ENCODE assay signal across 8 mouse cellular contexts in the genomic region with DNA sequence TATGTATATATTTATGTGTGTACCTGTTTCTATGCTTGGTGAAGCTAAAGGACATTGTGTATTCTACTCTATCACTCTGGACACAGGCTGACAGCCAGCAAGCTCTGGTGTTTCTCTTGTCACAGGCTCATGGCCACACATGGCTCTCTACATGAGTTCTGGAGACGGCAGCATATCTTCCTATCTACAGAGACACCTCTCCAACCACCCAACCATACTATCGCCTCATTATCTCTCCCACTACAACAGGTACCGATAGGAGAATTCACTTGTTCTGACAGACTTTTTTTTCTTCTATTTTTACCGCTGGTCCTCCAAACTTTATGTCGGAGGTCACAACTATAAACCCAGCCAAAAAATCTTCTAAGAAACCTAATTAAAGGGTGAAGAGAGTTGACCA. TPM values are rescaled to one million over a fixed set of nuclear protein-coding genes. Genes with fewer than 3 reads are reported as not detected.
DNase-seq lines count a peak whose midpoint lies in the region; ATAC-seq lines count a peak whose summit lies in the region.
"Had no signal": no experiment of that assay in that cellular context is flagged by ENCODE, and none has a peak within 500 bp of the region (broad histone marks: within the 10 kb centered on the region; RNA-seq: fewer than 3 reads in every experiment).

No protein-coding gene starts in this region.

- H3K27me3 ChIP-seq in lung, embryonic 15.5 days = no peaks in the 10 kb centered on the region
- no peaks in the 10 kb centered on the region for H3K27me3 ChIP-seq in forebrain, embryonic 11.5 days (ENCODE audit: control insufficient read depth, insufficient read depth, low read length)
- H3K27me3 ChIP-seq in limb, embryonic 15.5 days = no peaks in the 10 kb centered on the region
- no peaks in the 10 kb centered on the region for H3K27me3 ChIP-seq in stomach, embryonic 15.5 days (replicated peaks)

- H3K9ac ChIP-seq in lung, embryonic 15.5 days = no peak overlapping the region
- H3K9ac ChIP-seq in forebrain, embryonic 11.5 days (ENCODE audit: low read length) = no peak overlapping the region
- H3K9ac ChIP-seq in limb, embryonic 15.5 days = no peak overlapping the region
- no peak overlapping the region for H3K9ac ChIP-seq in stomach, embryonic 15.5 days

- H3K4me3 ChIP-seq in lung, embryonic 15.5 days = peak overlapping the region; percentile 54
- peak overlapping the region; percentile 58; the same call in 1 of the 2 replicates for H3K4me3 ChIP-seq in forebrain, embryonic 11.5 days (ENCODE audit: low read depth, low read length)
- H3K4me3 ChIP-seq in limb, embryonic 15.5 days = peak overlapping the region; percentile 78
- H3K4me3 ChIP-seq in stomach, embryonic 15.5 days (replicated peaks) = peak overlapping the region; percentile 77

- H3K9me3 ChIP-seq in lung, embryonic 15.5 days = no peaks in the 10 kb centered on the region
- H3K9me3 ChIP-seq in forebrain, embryonic 11.5 days (ENCODE audit: control insufficient read depth, low read length) = no peaks in the 10 kb centered on the region
- no peaks in the 10 kb centered on the region for H3K9me3 ChIP-seq in limb, embryonic 15.5 days
- H3K9me3 ChIP-seq in stomach, embryonic 15.5 days = no peaks in the 10 kb centered on the region

- 81% methylated on average over 5 of the region's 5 CpGs for WGBS in lung, embryonic 15.5 days
- 91% methylated on average over 5 of the region's 5 CpGs for WGBS in forebrain, embryonic 11.5 days
- 77% methylated on average over 5 of the region's 5 CpGs for WGBS in limb, embryonic 15.5 days
- WGBS in stomach, embryonic 15.5 days = 75% methylated on average over 5 of the region's 5 CpGs

- peak overlapping the region; percentile 67 for H3K4me2 ChIP-seq in lung, embryonic 15.5 days
- H3K4me2 ChIP-seq in forebrain, embryonic 11.5 days (ENCODE audit: low read depth, low read length, severe bottlenecking) = peak overlapping the region; percentile 44; the same call in 1 of the 2 replicates
- H3K4me2 ChIP-seq in limb, embryonic 15.5 days = peak overlapping the region; percentile 52
- peak overlapping the region; percentile 66 for H3K4me2 ChIP-seq in stomach, embryonic 15.5 days

- no peak for ATAC-seq in lung, embryonic 15.5 days (ENCODE audit: borderline replicate concordance, extremely low read depth, low FRiP score, low TSS enrichment)
- no peak for ATAC-seq in forebrain, embryonic 11.5 days (replicated peaks; ENCODE audit: low FRiP score)
- ATAC-seq in limb, embryonic 15.5 days (ENCODE audit: insufficient number of reproducible peaks, low FRiP score, low TSS enrichment, low read depth) = no peak
- ATAC-seq in stomach, embryonic 15.5 days (ENCODE audit: insufficient read depth, low FRiP score, low read depth) = no peak

- no peak overlapping the region for H3K27ac ChIP-seq in lung, embryonic 15.5 days
- no peak overlapping the region for H3K27ac ChIP-seq in forebrain, embryonic 11.5 days (ENCODE audit: low read depth, low read length)
- H3K27ac ChIP-seq in limb, embryonic 15.5 days = no peak overlapping the region
- H3K27ac ChIP-seq in stomach, embryonic 15.5 days = no peak overlapping the region

- H3K4me1 ChIP-seq in lung, embryonic 15.5 days = peaks cover 21% of the 10 kb centered on the region
- peaks cover 2% of the 10 kb centered on the region; the same call in 1 of the 2 replicates for H3K4me1 ChIP-seq in forebrain, embryonic 11.5 days (replicated peaks; ENCODE audit: control insufficient read depth, insufficient read depth, low read length)
- H3K4me1 ChIP-seq in limb, embryonic 15.5 days = peaks cover 11% of the 10 kb centered on the region; the same call in 1 of the 2 replicates
- H3K4me1 ChIP-seq in stomach, embryonic 15.5 days = peaks cover 5% of the 10 kb centered on the region; the same call in 1 of the 2 replicates

- no peak for DNase-seq in lung, postnatal 36 days
- no peak for DNase-seq in forebrain, embryonic 11.5 days (ENCODE audit: low spot score)
- DNase-seq in cerebellum, postnatal 10 days = no peak
- no peak for DNase-seq in adrenal gland, adult 2 months

- H3K36me3 ChIP-seq in lung, embryonic 15.5 days = peaks cover under 1% of the 10 kb centered on the region; the same call in 1 of the 2 replicates
- peaks cover 4% of the 10 kb centered on the region for H3K36me3 ChIP-seq in forebrain, embryonic 11.5 days (ENCODE audit: control insufficient read depth, insufficient read depth, low read length)
- H3K36me3 ChIP-seq in limb, embryonic 15.5 days = peaks cover 9% of the 10 kb centered on the region
- H3K36me3 ChIP-seq in stomach, embryonic 15.5 days = 0 out of 2 replicates have a peak, but pooled peaks cover 8% of the 10 kb centered on the region

RNA-seq across cellular contexts. Expression of a gene that starts 9.7 kb away (rescaled TPM):
- 24.3 and 25.1 TPM in 2 replicates for polyA plus RNA-seq in lung, embryonic 15.5 days (2015; fragmentation: Nextera tagmentation; extraction: Ambion mirVana)
- polyA plus RNA-seq in forebrain, embryonic 11.5 days (2014; fragmentation: Nextera tagmentation; extraction: Ambion mirVana) = 41.8 and 43.6 TPM in 2 replicates
- polyA plus RNA-seq in limb, embryonic 15.5 days (2015; fragmentation: Nextera tagmentation; extraction: Ambion mirVana) = 23.2 and 24.4 TPM in 2 replicates
- 16.7 and 18.6 TPM in 2 replicates for polyA plus RNA-seq in stomach, embryonic 15.5 days (2015; fragmentation: Nextera tagmentation; extraction: Ambion mirVana)
- total RNA-seq in adrenal gland, adult 2 months (2021) = 10 to 100 TPM; 14.9 to 16.1 TPM
- polyA plus RNA-seq in adrenal gland, adult 2 months (2012; rRNA removed) = 18.8 and 20.6 TPM in 2 replicates

RNA-seq across cellular contexts. Expression of a gene that starts 23.9 kb away (rescaled TPM):
- polyA plus RNA-seq in lung, embryonic 15.5 days (2015; fragmentation: Nextera tagmentation; extraction: Ambion mirVana) = 80.2 and 88.7 TPM in 2 replicates
- polyA plus RNA-seq in forebrain, embryonic 11.5 days (2014; fragmentation: Nextera tagmentation; extraction: Ambion mirVana) = 70.9 and 74.1 TPM in 2 replicates
- 83.6 and 89.9 TPM in 2 replicates for polyA plus RNA-seq in limb, embryonic 15.5 days (2015; fragmentation: Nextera tagmentation; extraction: Ambion mirVana)
- polyA plus RNA-seq in stomach, embryonic 15.5 days (2015; fragmentation: Nextera tagmentation; extraction: Ambion mirVana) = 92.1 and 95.0 TPM in 2 replicates
- total RNA-seq in adrenal gland, adult 2 months (2021) = 100 to 1,000 TPM; 104 to 112 TPM
- polyA plus RNA-seq in adrenal gland, adult 2 months (2012; rRNA removed) = 5.6 and 9.5 TPM in 2 replicates

RNA-seq across cellular contexts. Expression of a gene that starts 24.5 kb away (rescaled TPM):
- 69.8 and 72.7 TPM in 2 replicates for polyA plus RNA-seq in lung, embryonic 15.5 days (2015; fragmentation: Nextera tagmentation; extraction: Ambion mirVana)
- polyA plus RNA-seq in forebrain, embryonic 11.5 days (2014; fragmentation: Nextera tagmentation; extraction: Ambion mirVana) = 109 and 111 TPM in 2 replicates
- 68.9 and 74.0 TPM in 2 replicates for polyA plus RNA-seq in limb, embryonic 15.5 days (2015; fragmentation: Nextera tagmentation; extraction: Ambion mirVana)
- polyA plus RNA-seq in stomach, embryonic 15.5 days (2015; fragmentation: Nextera tagmentation; extraction: Ambion mirVana) = 58.1 and 66.2 TPM in 2 replicates
- total RNA-seq in adrenal gland, adult 2 months (2021) = 10 to 100 TPM; 46.6 to 51.0 TPM
- polyA plus RNA-seq in adrenal gland, adult 2 months (2012; rRNA removed) = 7.0 and 9.2 TPM in 2 replicates

RNA-seq across cellular contexts. Expression of a gene that starts 31.6 kb away (rescaled TPM):
- polyA plus RNA-seq in lung, embryonic 15.5 days (2015; fragmentation: Nextera tagmentation; extraction: Ambion mirVana) = 237 and 246 TPM in 2 replicates
- polyA plus RNA-seq in forebrain, embryonic 11.5 days (2014; fragmentation: Nextera tagmentation; extraction: Ambion mirVana) = 309 and 337 TPM in 2 replicates
- polyA plus RNA-seq in limb, embryonic 15.5 days (2015; fragmentation: Nextera tagmentation; extraction: Ambion mirVana) = 202 and 221 TPM in 2 replicates
- 117 and 136 TPM in 2 replicates for polyA plus RNA-seq in stomach, embryonic 15.5 days (2015; fragmentation: Nextera tagmentation; extraction: Ambion mirVana)
- 10 to 100 TPM in 1 of 2 experiments, 1 to 10 TPM in 1; 9.5 to 17.1 TPM for total RNA-seq in adrenal gland, adult 2 months (2021)
- polyA plus RNA-seq in adrenal gland, adult 2 months (2012; rRNA removed) = 18.1 and 20.0 TPM in 2 replicates

RNA-seq across cellular contexts. Expression of a gene that starts 31.6 kb away (rescaled TPM):
- not detected in 2 replicates for polyA plus RNA-seq in lung, embryonic 15.5 days (2015; fragmentation: Nextera tagmentation; extraction: Ambion mirVana)
- 1.2 TPM in 1 of 2 replicates, not detected in the other for polyA plus RNA-seq in forebrain, embryonic 11.5 days (2014; fragmentation: Nextera tagmentation; extraction: Ambion mirVana)
- 0.84 TPM in 1 of 2 replicates, not detected in the other for polyA plus RNA-seq in limb, embryonic 15.5 days (2015; fragmentation: Nextera tagmentation; extraction: Ambion mirVana)
- not detected in 2 replicates for polyA plus RNA-seq in stomach, embryonic 15.5 days (2015; fragmentation: Nextera tagmentation; extraction: Ambion mirVana)
- not detected for total RNA-seq in adrenal gland, adult 2 months (2021)
- polyA plus RNA-seq in adrenal gland, adult 2 months (2012; rRNA removed) = not detected in 2 replicates
- total RNA-seq: common myeloid progenitor, adult 5-6 weeks had no signal
